Mouse (Mus musculus) limb, embryonic 11.5 days (tissue): Measurements from ENCODE around the gene Ankrd22. TPM values are rescaled to one million over a fixed set of nuclear protein-coding genes. Genes with fewer than 3 reads are reported as not detected.

Experiments used
- ATAC-seq: fragments of 200-750 bp; cut with Nextera tagmentation; 2 replicates; pipeline ENCODE4 v1.8.0; 2017; ENCODE audit warnings: low read depth; ENCODE audit not compliant: insufficient number of reproducible peaks, low FRiP score, low TSS enrichment
- DNase-seq: peaks from one replicate; pipeline ENCODE4 v3.0.0-alpha.2; 2015; ENCODE audit warnings: low spot score
- H3K27ac ChIP-seq: fragments of 300-500 bp; sonication (generic); replicated peaks from 2 replicates; pipeline ENCODE4 v1.5.1; 2014; ENCODE audit warnings: low read depth, mild to moderate bottlenecking, low read length
- H3K27me3 ChIP-seq: fragments of 300-500 bp; sonication (generic); 2 replicates; pipeline ENCODE4 v1.6.1; 2014; ENCODE audit warnings: mild to moderate bottlenecking, low read length, mixed read lengths; ENCODE audit not compliant: control insufficient read depth, insufficient read depth
- H3K36me3 ChIP-seq: fragments of 300-500 bp; sonication (generic); 2 replicates; pipeline ENCODE4 v1.6.1; 2014; ENCODE audit warnings: mild to moderate bottlenecking, low read length, moderate library complexity, mixed read lengths; ENCODE audit not compliant: control insufficient read depth, insufficient read depth
- H3K4me1 ChIP-seq: fragments of 300-500 bp; sonication (generic); 2 replicates; pipeline ENCODE4 v1.6.1; 2014; ENCODE audit warnings: low read length, mixed read lengths; ENCODE audit not compliant: control insufficient read depth, insufficient read depth
- H3K4me2 ChIP-seq: fragments of 300-500 bp; sonication (generic); 2 replicates; pipeline ENCODE4 v1.6.1; 2014; ENCODE audit warnings: low read depth, mild to moderate bottlenecking, moderate library complexity; ENCODE audit not compliant: severe bottlenecking
- H3K4me3 ChIP-seq: fragments of 300-500 bp; sonication (generic); 2 replicates; pipeline ENCODE4 v1.5.1; 2014; ENCODE audit warnings: low read depth, low read length
- H3K9ac ChIP-seq: fragments of 300-500 bp; sonication (generic); 2 replicates; pipeline ENCODE4 v1.6.1; 2014; ENCODE audit warnings: mild to moderate bottlenecking, low read length
- H3K9me3 ChIP-seq: fragments of 300-500 bp; sonication (generic); 2 replicates; pipeline ENCODE4 v1.6.1; 2016; ENCODE audit warnings: low read length; ENCODE audit not compliant: control insufficient read depth
- WGBS: fragments of 180-500 bp; shearing (Covaris S2); extraction: QIAGEN DNeasy Blood & Tissue Kit; methylation state at CpG from one replicate; pipeline ENCODE4 v1.1.7; 2014; 5-methylcytosine and 5-hydroxymethylcytosine counted together
- polyA plus RNA-seq: library from polyadenylated mRNA; unstranded; fragments of >200 nt; fragmentation: Nextera tagmentation; extraction: Ambion mirVana; gene quantifications from 2 replicates; pipeline ENCODE4 v1.2.1, GENCODE M21; 2014

Ankrd22 gene
- polyA plus RNA-seq, 1 experiment from 2014 or later, result not detected

- 53% methylated on average over 3 of the region's 3 CpGs for WGBS
These were observed 5.3 kb upstream of the Ankrd22 start for GRCm38 (mm10) chr19:34171167-34171566.

GRCm38 (mm10) chr19:34169121-34169520, 3.3 kb upstream of the Ankrd22 start:
- no peak overlapping the region for H3K4me3 ChIP-seq
- H3K4me1 ChIP-seq, result no peaks in the 10 kb centered on the region
- no peak for ATAC-seq
- H3K27ac ChIP-seq, result no peak overlapping the region
- DNase-seq, result no peak
- H3K27me3 ChIP-seq, result no peaks in the 10 kb centered on the region
- no peaks in the 10 kb centered on the region for H3K9me3 ChIP-seq
- H3K9ac ChIP-seq, result no peak overlapping the region
- no peaks in the 10 kb centered on the region for H3K36me3 ChIP-seq
- H3K4me2 ChIP-seq, result no peak overlapping the region

More at GRCm38 (mm10) chr19:34171167-34171566, 5.3 kb upstream of the Ankrd22 start:
- no peak overlapping the region for H3K4me2 ChIP-seq
- H3K36me3 ChIP-seq, result no peaks in the 10 kb centered on the region
- DNase-seq, result no peak
- no peaks in the 10 kb centered on the region for H3K27me3 ChIP-seq
- no peak overlapping the region for H3K27ac ChIP-seq
- H3K9ac ChIP-seq, result no peak overlapping the region
- ATAC-seq, result no peak
- H3K4me3 ChIP-seq, result no peak overlapping the region
- no peaks in the 10 kb centered on the region for H3K4me1 ChIP-seq
- no peaks in the 10 kb centered on the region for H3K9me3 ChIP-seq

- no peaks in the 10 kb centered on the region for H3K27me3 ChIP-seq
- no peaks in the 10 kb centered on the region for H3K4me1 ChIP-seq
- 50% methylated on average over 7 of the region's 7 CpGs for WGBS
- no peak overlapping the region for H3K4me2 ChIP-seq
- DNase-seq, result no peak
- no peak overlapping the region for H3K9ac ChIP-seq
- H3K27ac ChIP-seq, result no peak overlapping the region
- H3K36me3 ChIP-seq, result no peaks in the 10 kb centered on the region
- H3K4me3 ChIP-seq, result no peak overlapping the region
- ATAC-seq, result no peak
- no peaks in the 10 kb centered on the region for H3K9me3 ChIP-seq
These were observed 2.2 kb upstream of the Ankrd22 start for GRCm38 (mm10) chr19:34167896-34168661.

- 88% methylated on average over 4 of the region's 4 CpGs for WGBS
- Histone ChIP-seq H3K27me3 (no peaks in the 10 kb centered on the region), H3K27ac (no peak overlapping the region), H3K4me3 (no peak overlapping the region), H3K4me1 (no peaks in the 10 kb centered on the region), H3K4me2 (no peak overlapping the region), H3K9ac (no peak overlapping the region), H3K36me3 (no peaks in the 10 kb centered on the region), H3K9me3 (no peaks in the 10 kb centered on the region)
- ATAC-seq (0 out of 2 replicates have a peak, but pooled peaks have one; percentile 26), DNase-seq (no peak)
These were observed 533 bp upstream of the Ankrd22 start for GRCm38 (mm10) chr19:34166386-34166785.

- Histone ChIP-seq H3K36me3 (no peaks in the 10 kb centered on the region), H3K4me1 (no peaks in the 10 kb centered on the region), H3K4me2 (no peak overlapping the region), H3K4me3 (no peak overlapping the region), H3K27ac (no peak overlapping the region), H3K27me3 (no peaks in the 10 kb centered on the region), H3K9ac (no peak overlapping the region), H3K9me3 (no peaks in the 10 kb centered on the region)
- WGBS, result 86% methylated on average over 5 of the region's 5 CpGs
- DNase-seq (no peak), ATAC-seq (no peak)
These were observed 3.2 kb downstream of the Ankrd22 start for GRCm38 (mm10) chr19:34162693-34163092.

- whole genome bisulfite sequencing, result 36% methylated on average over 6 of the region's 6 CpGs
These were observed 12.3 kb downstream of the Ankrd22 start for GRCm38 (mm10) chr19:34153263-34154144.

GRCm38 (mm10) chr19:34151909-34152308, 13.9 kb downstream of the Ankrd22 start:
- Histone ChIP-seq H3K36me3 (no peaks in the 10 kb centered on the region), H3K4me1 (no peaks in the 10 kb centered on the region), H3K9ac (no peak overlapping the region), H3K9me3 (no peaks in the 10 kb centered on the region), H3K4me2 (no peak overlapping the region), H3K27ac (no peak overlapping the region), H3K27me3 (no peaks in the 10 kb centered on the region), H3K4me3 (no peak overlapping the region)
- ATAC-seq (no peak), DNase-seq (no peak)
- WGBS, result 60% methylated on average over 1 of the region's 1 CpGs

More at GRCm38 (mm10) chr19:34153263-34154144, 12.3 kb downstream of the Ankrd22 start:
- Histone ChIP-seq H3K9ac (no peak overlapping the region), H3K9me3 (no peaks in the 10 kb centered on the region), H3K4me3 (no peak overlapping the region), H3K4me2 (no peak overlapping the region), H3K27me3 (no peaks in the 10 kb centered on the region), H3K27ac (no peak overlapping the region), H3K36me3 (no peaks in the 10 kb centered on the region), H3K4me1 (no peaks in the 10 kb centered on the region)
- no peak for DNase-seq
- no peak for ATAC-seq

- WGBS, result 83% methylated on average over 4 of the region's 4 CpGs
- no peaks in the 10 kb centered on the region for H3K27me3 ChIP-seq
- DNase-seq, result no peak
- H3K4me2 ChIP-seq, result no peak overlapping the region
- no peaks in the 10 kb centered on the region for H3K4me1 ChIP-seq
- no peak overlapping the region for H3K4me3 ChIP-seq
- H3K27ac ChIP-seq, result no peak overlapping the region
- H3K9ac ChIP-seq, result no peak overlapping the region
- ATAC-seq, result no peak
- H3K36me3 ChIP-seq, result no peaks in the 10 kb centered on the region
- no peaks in the 10 kb centered on the region for H3K9me3 ChIP-seq
These were observed 17.4 kb downstream of the Ankrd22 start for GRCm38 (mm10) chr19:34148421-34148820.
